Mouse (Mus musculus) embryonic fibroblast, embryonic 13.5 days (primary cell): ENCODE measurements around the gene Olfr373.
"Not testable (repeated sequence)": the region's sequence is repeated elsewhere in the genome, so short reads cannot be mapped to it uniquely, and the experiment has no call there.

ENCODE experiments used
- CTCF ChIP-seq: IDR thresholded peaks from 2 replicates; pipeline ENCODE4 v1.5.1; 2011; ENCODE audit warnings: mild to moderate bottlenecking, control low read depth, low read length, moderate library complexity, borderline replicate concordance; ENCODE audit not compliant: insufficient read depth
- POLR2A ChIP-seq: IDR thresholded peaks from 2 replicates; pipeline ENCODE4 v1.6.1; 2011; ENCODE audit warnings: low read depth, mild to moderate bottlenecking, control low read depth, low read length, moderate library complexity

DNA sequence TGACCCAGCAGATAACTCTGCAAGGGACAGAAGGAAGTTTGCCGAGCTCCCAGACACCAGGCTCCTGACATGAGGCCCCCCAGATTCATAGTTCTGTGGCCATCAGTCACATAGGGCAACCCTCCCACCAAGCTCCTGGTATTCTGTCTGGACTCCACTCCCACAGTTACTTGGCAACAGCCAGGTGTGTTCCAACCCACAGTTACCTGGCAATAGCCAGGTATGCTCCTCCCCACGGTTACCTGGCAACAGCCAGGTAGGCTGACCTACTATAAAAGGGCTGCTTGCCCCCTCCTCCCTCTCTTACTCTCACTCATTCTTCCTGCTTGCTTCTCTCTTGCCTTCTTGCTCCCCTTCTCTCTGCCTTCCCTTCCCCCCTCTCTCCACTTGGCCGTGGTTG is 38.5 kb downstream of the Olfr373 start:
- not testable (repeated sequence) for TF ChIP-seq POLR2A, CTCF
